Mouse (Mus musculus) erythroblast, embryonic 14.5 days (primary cell): Measurements from ENCODE around the gene Ccdc183. TPM values are rescaled to one million over a fixed set of nuclear protein-coding genes. Genes with fewer than 3 reads are reported as not detected.

Source experiments
- H3K27me3 ChIP-seq: 2 replicates; pipeline ENCODE4 v1.6.1; 2012; ENCODE audit warnings: inconsistent platforms; ENCODE audit not compliant: control insufficient read depth
- H3K36me3 ChIP-seq: 2 replicates; pipeline ENCODE4 v1.6.1; 2012; ENCODE audit warnings: mild to moderate bottlenecking, inconsistent platforms; ENCODE audit not compliant: control insufficient read depth
- H3K4me1 ChIP-seq: 2 replicates; pipeline ENCODE4 v1.6.1; 2012; ENCODE audit warnings: inconsistent platforms; ENCODE audit not compliant: control insufficient read depth
- H3K4me3 ChIP-seq: replicated peaks from 2 replicates; pipeline ENCODE3; 2012; ENCODE audit warnings: moderate library complexity, mild to moderate bottlenecking, inconsistent platforms
- H3K9me3 ChIP-seq: 2 replicates; pipeline ENCODE4 v1.6.1; 2012; ENCODE audit warnings: low read length, inconsistent platforms, mixed read lengths; ENCODE audit not compliant: control insufficient read depth
- GATA1 ChIP-seq: IDR thresholded peaks from 2 replicates; pipeline ENCODE4 v1.6.1; 2012; ENCODE audit warnings: low read length, inconsistent platforms, mixed read lengths
- TAL1 ChIP-seq: IDR thresholded peaks from 3 replicates; pipeline ENCODE4 v1.6.1; 2012; ENCODE audit warnings: low read length, inconsistent platforms, mixed read lengths
- polyA plus RNA-seq: library from polyadenylated mRNA; stranded (reverse); fragments of >175 nt; gene quantifications from 2 replicates; pipeline ENCODE4 v1.2.3, GENCODE M21; 2012

The Ccdc183 gene
- polyA plus RNA-seq, 1 experiment = not detected

- no peaks in the 10 kb centered on the region for H3K9me3 ChIP-seq
- H3K4me1 ChIP-seq = peaks cover 14% of the 10 kb centered on the region
- H3K4me3 ChIP-seq = no peak overlapping the region
- H3K27me3 ChIP-seq = no peaks in the 10 kb centered on the region
- peaks cover 67% of the 10 kb centered on the region for H3K36me3 ChIP-seq
- TF ChIP-seq GATA1 (no peak), TAL1 (no peak)
Measured at GRCm38 (mm10) chr2:25566558-25566957, 50.9 kb downstream of the Ccdc183 start.

DNA sequence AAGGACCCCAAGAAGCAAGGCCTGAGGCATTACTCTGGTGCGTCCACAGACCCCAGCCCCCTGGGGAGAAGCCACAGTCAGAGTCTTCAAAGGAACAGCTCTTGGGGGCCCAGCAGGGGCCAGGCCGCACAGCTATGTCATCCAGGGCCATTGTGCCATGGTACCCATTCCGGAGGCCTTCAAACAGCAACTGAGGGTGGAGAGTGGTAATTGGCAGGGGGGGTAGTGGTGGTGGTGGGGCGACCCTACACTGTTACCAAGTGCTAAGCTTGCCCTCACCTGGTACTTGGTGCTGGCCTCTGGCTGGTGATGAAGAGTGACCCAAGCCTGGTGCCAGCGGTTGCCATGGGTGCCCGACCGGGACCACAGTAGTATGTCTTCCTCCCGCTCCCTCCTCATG is 51.7 kb downstream of the Ccdc183 start:
- peaks cover 73% of the 10 kb centered on the region for H3K36me3 ChIP-seq
- H3K27me3 ChIP-seq = no peaks in the 10 kb centered on the region
- H3K4me3 ChIP-seq = no peak overlapping the region
- peaks cover 12% of the 10 kb centered on the region for H3K4me1 ChIP-seq
- no peaks in the 10 kb centered on the region for H3K9me3 ChIP-seq
- TF ChIP-seq TAL1 = no peak
- TF ChIP-seq GATA1 = no peak

DNA sequence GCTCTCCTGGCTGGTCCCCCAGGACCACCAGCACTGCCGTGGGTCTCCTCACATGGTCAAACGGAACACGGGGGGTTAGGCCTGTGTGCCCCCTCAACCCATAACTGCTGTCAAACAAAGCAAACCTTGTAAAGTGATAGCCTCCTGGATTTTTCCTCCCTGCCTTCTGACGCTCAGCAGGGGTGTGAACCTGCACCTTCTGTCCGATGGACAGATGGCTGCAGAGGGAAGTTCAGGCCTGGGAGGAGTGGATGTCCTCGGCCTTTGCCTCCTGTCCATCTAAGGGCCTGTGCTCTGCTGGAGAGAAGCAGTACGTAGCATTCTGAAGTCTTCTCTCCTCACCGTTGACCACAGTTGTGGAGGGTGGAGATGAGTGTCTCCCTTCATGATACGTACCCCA is 55.5 kb downstream of the Ccdc183 start:
- Histone ChIP-seq H3K27me3 (no peaks in the 10 kb centered on the region), H3K4me1 (peaks cover 34% of the 10 kb centered on the region), H3K9me3 (no peaks in the 10 kb centered on the region), H3K36me3 (peaks cover 69% of the 10 kb centered on the region), H3K4me3 (no peak overlapping the region)
- TF ChIP-seq GATA1 (no peak), TAL1 (no peak)

GRCm38 (mm10) chr2:25560551-25560950 is 56.9 kb downstream of the Ccdc183 start:
- H3K9me3 ChIP-seq = no peaks in the 10 kb centered on the region
- peaks cover 42% of the 10 kb centered on the region for H3K4me1 ChIP-seq
- no peaks in the 10 kb centered on the region for H3K27me3 ChIP-seq
- TF ChIP-seq GATA1 (no peak), TAL1 (no peak)
- H3K4me3 ChIP-seq = no peak overlapping the region
- peaks cover 65% of the 10 kb centered on the region for H3K36me3 ChIP-seq

DNA sequence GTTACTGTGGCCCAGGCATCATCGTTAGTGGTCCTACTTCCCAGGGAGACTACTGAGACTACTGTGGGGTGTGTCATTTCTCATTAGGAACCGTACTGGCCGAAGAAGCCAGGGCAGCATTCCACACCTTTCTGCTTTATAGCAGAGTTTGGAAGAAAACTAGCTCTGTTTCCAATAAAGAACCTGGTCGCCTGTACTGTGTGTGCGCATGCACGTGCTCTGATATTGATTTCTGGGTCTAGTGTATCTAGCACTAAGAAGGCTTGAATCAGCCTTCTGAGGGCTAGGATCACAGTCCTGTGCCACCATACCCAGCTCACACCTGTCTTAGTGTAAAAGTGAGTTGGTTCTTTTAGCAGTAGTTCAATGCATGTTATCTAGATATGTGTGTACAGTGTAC is 58.7 kb downstream of the Ccdc183 start:
- Histone ChIP-seq H3K9me3 (no peaks in the 10 kb centered on the region), H3K36me3 (peaks cover 48% of the 10 kb centered on the region), H3K4me3 (peak overlapping the region; percentile 83), H3K27me3 (no peaks in the 10 kb centered on the region), H3K4me1 (peaks cover 42% of the 10 kb centered on the region)
- no peak for TF ChIP-seq TAL1
- TF ChIP-seq GATA1 = no peak

Other genes with a start within 250 kb of the Ccdc183 start
- gene Sapcd2, start 245.4 kb downstream of the Ccdc183 start, polyA plus RNA-seq = 10.3 and 12.6 TPM in 2 replicates
- gene Entpd2, start 221.8 kb downstream of the Ccdc183 start, polyA plus RNA-seq = not detected in 2 replicates
- 0.19 TPM in 1 of 2 replicates, not detected in the other for gene Npdc1, start 218.3 kb downstream of the Ccdc183 start, polyA plus RNA-seq
- gene Fut7, start 194.4 kb downstream of the Ccdc183 start, polyA plus RNA-seq = 0.06 TPM in 1 of 2 replicates, not detected in the other
- gene Abca2, start 189.0 kb downstream of the Ccdc183 start, polyA plus RNA-seq = 0.09 and 0.11 TPM in 2 replicates
- not detected in 2 replicates for gene Clic3, start 160.8 kb downstream of the Ccdc183 start, polyA plus RNA-seq
- 1.0 and 1.1 TPM in 2 replicates for gene Paxx, start 156.6 kb downstream of the Ccdc183 start, polyA plus RNA-seq
- gene Ptgds, start 147.6 kb downstream of the Ccdc183 start, polyA plus RNA-seq = not detected in 2 replicates
- gene Lcn12, start 123.8 kb downstream of the Ccdc183 start, polyA plus RNA-seq = not detected in 2 replicates
- 3.9 and 4.7 TPM in 2 replicates for gene Fbxw5, start 116.9 kb downstream of the Ccdc183 start, polyA plus RNA-seq
- not detected in 2 replicates for gene C8g, start 116.0 kb downstream of the Ccdc183 start, polyA plus RNA-seq
- gene Traf2, start 70.7 kb downstream of the Ccdc183 start, polyA plus RNA-seq = 0.84 and 0.95 TPM in 2 replicates
- 168 and 190 TPM in 2 replicates for gene Edf1, start 59.8 kb downstream of the Ccdc183 start, polyA plus RNA-seq
- 0.09 and 0.38 TPM in 2 replicates for gene Mamdc4, start 42.8 kb downstream of the Ccdc183 start, polyA plus RNA-seq
- gene Phpt1, start 42.5 kb downstream of the Ccdc183 start, polyA plus RNA-seq = 0.21 and 0.30 TPM in 2 replicates
- 0.01 TPM in 1 of 2 replicates, not detected in the other for gene Ajm1, start 35.9 kb downstream of the Ccdc183 start, polyA plus RNA-seq
- gene Rabl6, start 9.2 kb downstream of the Ccdc183 start, polyA plus RNA-seq = 4.6 and 6.1 TPM in 2 replicates
- 0.15 TPM in 1 of 2 replicates, not detected in the other for gene Tmem141, start 4.3 kb upstream of the Ccdc183 start, polyA plus RNA-seq
- gene Fcna, start 10.4 kb upstream of the Ccdc183 start, polyA plus RNA-seq = 0.80 and 0.94 TPM in 2 replicates
- not detected in 2 replicates for gene Lcn8, start 35.4 kb upstream of the Ccdc183 start, polyA plus RNA-seq
- gene Lcn5, start 40.3 kb upstream of the Ccdc183 start, polyA plus RNA-seq = not detected in 2 replicates
- not detected in 2 replicates for gene Lcn6, start 59.1 kb upstream of the Ccdc183 start, polyA plus RNA-seq
- not detected in 2 replicates for gene Lcn10, start 65.0 kb upstream of the Ccdc183 start, polyA plus RNA-seq
- not detected in 2 replicates for gene Obp2a, start 82.4 kb upstream of the Ccdc183 start, polyA plus RNA-seq
- 0.37 and 0.53 TPM in 2 replicates for gene Bmyc, start 89.1 kb upstream of the Ccdc183 start, polyA plus RNA-seq
- gene Obp2b, start 119.3 kb upstream of the Ccdc183 start, polyA plus RNA-seq = not detected in 2 replicates
- gene Lcn3, start 147.9 kb upstream of the Ccdc183 start, polyA plus RNA-seq = not detected in 2 replicates
- gene Lcn11, start 159.3 kb upstream of the Ccdc183 start, polyA plus RNA-seq = not detected in 2 replicates
- gene Gm13539, start 164.6 kb upstream of the Ccdc183 start, polyA plus RNA-seq = not detected in 2 replicates
- not detected in 2 replicates for gene Glt6d1, start 198.2 kb upstream of the Ccdc183 start, polyA plus RNA-seq
- not detected in 2 replicates for gene Lcn9, start 205.5 kb upstream of the Ccdc183 start, polyA plus RNA-seq
- gene Sohlh1, start 229.6 kb upstream of the Ccdc183 start, polyA plus RNA-seq = not detected in 2 replicates
- not detected in 2 replicates for gene Kcnt1, start 246.1 kb upstream of the Ccdc183 start, polyA plus RNA-seq